Mouse (Mus musculus): Measurements from ENCODE around the gene 5730480H06Rik.

5730480H06Rik gene

GRCm38 (mm10) chr5:48327652-48328051, at the start of gene 5730480H06Rik:
Gene 5730480H06Rik (plus strand): TSS chr5:48327952.
- no peak for DNase-seq (ENCODE audit: low read depth, low spot score)

GRCm38 (mm10) chr5:48301186-48301585, 26.6 kb upstream of the 5730480H06Rik start:
- no peak for DNase-seq (ENCODE audit: low read depth, low spot score)

GRCm38 (mm10) chr5:48315057-48315602, 12.6 kb upstream of the 5730480H06Rik start:
- DNase-seq (ENCODE audit: low read depth, low spot score) = no peak

- DNase-seq (ENCODE audit: low read depth, low spot score) = no peak
Observed at GRCm38 (mm10) chr5:48320597-48320996, 7.2 kb upstream of the 5730480H06Rik start.

GRCm38 (mm10) chr5:48326221-48326620, 1.5 kb upstream of the 5730480H06Rik start:
- DNase-seq (ENCODE audit: low read depth, low spot score) = no peak

- DNase-seq (ENCODE audit: low read depth, low spot score) = no peak
Observed at GRCm38 (mm10) chr5:48329751-48330150, 2.0 kb downstream of the 5730480H06Rik start.

GRCm38 (mm10) chr5:48330817-48331216, 3.1 kb downstream of the 5730480H06Rik start:
- no peak for DNase-seq (ENCODE audit: low read depth, low spot score)

- no peak for DNase-seq (ENCODE audit: low read depth, low spot score)
Observed at GRCm38 (mm10) chr5:48331441-48331840, 3.7 kb downstream of the 5730480H06Rik start.

GRCm38 (mm10) chr5:48333407-48333806, 5.7 kb downstream of the 5730480H06Rik start:
- no peak for DNase-seq (ENCODE audit: low read depth, low spot score)

- no peak for DNase-seq (ENCODE audit: low read depth, low spot score)
Observed at GRCm38 (mm10) chr5:48333884-48334513, 6.2 kb downstream of the 5730480H06Rik start.

GRCm38 (mm10) chr5:48340808-48341433, 13.2 kb downstream of the 5730480H06Rik start:
- DNase-seq (ENCODE audit: low read depth, low spot score) = no peak

- no peak for DNase-seq (ENCODE audit: low read depth, low spot score)
Observed at GRCm38 (mm10) chr5:48345095-48345982, 17.6 kb downstream of the 5730480H06Rik start.

- DNase-seq (ENCODE audit: low read depth, low spot score) = no peak
Observed at GRCm38 (mm10) chr5:48345983-48346648, 18.4 kb downstream of the 5730480H06Rik start.

GRCm38 (mm10) chr5:48349309-48349708, 21.6 kb downstream of the 5730480H06Rik start:
- DNase-seq (ENCODE audit: low read depth, low spot score) = no peak

GRCm38 (mm10) chr5:48371890-48372766, 44.4 kb downstream of the 5730480H06Rik start:
- peak; percentile 93 for DNase-seq (ENCODE audit: low read depth, low spot score)

GRCm38 (mm10) chr5:48402497-48402896, 74.7 kb downstream of the 5730480H06Rik start:
- peak; percentile 65 for DNase-seq (ENCODE audit: low read depth, low spot score)

GRCm38 (mm10) chr5:48408276-48408675, 80.5 kb downstream of the 5730480H06Rik start:
- DNase-seq (ENCODE audit: low read depth, low spot score) = no peak

- no peak for DNase-seq (ENCODE audit: low read depth, low spot score)
Observed at GRCm38 (mm10) chr5:48410348-48410747, 82.6 kb downstream of the 5730480H06Rik start.

GRCm38 (mm10) chr5:48411462-48411861, 83.7 kb downstream of the 5730480H06Rik start:
- DNase-seq (ENCODE audit: low read depth, low spot score) = no peak

- DNase-seq (ENCODE audit: low read depth, low spot score) = no peak
Observed at GRCm38 (mm10) chr5:48412261-48412660, 84.5 kb downstream of the 5730480H06Rik start.

Measured in embryo, embryonic 11.5 days (tissue).